Mouse (Mus musculus) bone marrow, adult 2 months (tissue): ENCODE measurements at regions not wholly inside any gene's neighbourhood (a gene's known extent, or its start where the extent isn't known, plus 50 kb on each side); places are given as distances from the start of the nearest gene placed in this dataset.

Experiments used
- H3K27ac ChIP-seq: fragments of 200-500 bp; 2 replicates; pipeline ENCODE4 v1.5.1; 2012; ENCODE audit warnings: low read depth, mild to moderate bottlenecking, control low read depth, inconsistent platforms, low read length; ENCODE audit not compliant: control insufficient read depth, poor library complexity, insufficient read depth
- H3K4me1 ChIP-seq: fragments of 200-500 bp; 2 replicates; pipeline ENCODE4 v1.6.1; 2011; ENCODE audit warnings: low read length; ENCODE audit not compliant: control insufficient read depth, insufficient read depth
- H3K4me3 ChIP-seq: fragments of 200-500 bp; replicated peaks from 2 replicates; pipeline ENCODE3; 2011; ENCODE audit warnings: mild to moderate bottlenecking, low read depth, low read length, control low read depth; ENCODE audit not compliant: control insufficient read depth
- CTCF ChIP-seq: fragments of 200-500 bp; IDR thresholded peaks from 2 replicates; pipeline ENCODE4 v1.5.1; 2011; ENCODE audit warnings: low read length, control low read depth; ENCODE audit not compliant: control insufficient read depth, insufficient read depth
- POLR2A ChIP-seq: fragments of 200-500 bp; IDR thresholded peaks from 2 replicates; pipeline ENCODE4 v1.6.1; 2011; ENCODE audit warnings: low read depth, mild to moderate bottlenecking, control low read depth, low read length, borderline replicate concordance; ENCODE audit not compliant: control insufficient read depth
- WGBS: fragments of 180-500 bp; shearing (Covaris S2); methylation state at CpG from one replicate; pipeline ENCODE4 v1.1.7; 2018; 5-methylcytosine and 5-hydroxymethylcytosine counted together

- no peak overlapping the region for H3K4me3 ChIP-seq
- 71% methylated on average over 5 of the region's 5 CpGs for WGBS
- H3K4me1 ChIP-seq, result no peaks in the 10 kb centered on the region
- TF ChIP-seq CTCF, result no peak
- no peak for TF ChIP-seq POLR2A
- H3K27ac ChIP-seq, result no peak overlapping the region
Measured at GRCm38 (mm10) chr3:149045343-149045742, 55.0 kb upstream of the Adgrl2 start.

GRCm38 (mm10) chr3:149043901-149044300 is 53.5 kb upstream of the Adgrl2 start:
- TF ChIP-seq CTCF (no peak), POLR2A (no peak)
- Histone ChIP-seq H3K4me1 (no peaks in the 10 kb centered on the region), H3K27ac (no peak overlapping the region), H3K4me3 (no peak overlapping the region)
- 89% methylated on average over 4 of the region's 4 CpGs for WGBS

GRCm38 (mm10) chr3:149042527-149042926 is 52.2 kb upstream of the Adgrl2 start:
- Histone ChIP-seq H3K4me3 (no peak overlapping the region), H3K4me1 (no peaks in the 10 kb centered on the region), H3K27ac (no peak overlapping the region)
- no peak for TF ChIP-seq CTCF
- no peak for TF ChIP-seq POLR2A
- 78% methylated on average over 9 of the region's 9 CpGs for WGBS

GRCm38 (mm10) chr3:149041188-149041587 is 50.8 kb upstream of the Adgrl2 start:
- no peaks in the 10 kb centered on the region for H3K4me1 ChIP-seq
- H3K27ac ChIP-seq, result no peak overlapping the region
- WGBS, result 38% methylated on average over 3 of the region's 3 CpGs
- no peak overlapping the region for H3K4me3 ChIP-seq
- TF ChIP-seq POLR2A, result no peak
- TF ChIP-seq CTCF, result no peak
